Mouse (Mus musculus) G1E (cell line): ENCODE results near the gene Olfr976.

Source experiments
- CTCF ChIP-seq: IDR thresholded peaks from 2 replicates; pipeline ENCODE4 v1.5.1; 2012; ENCODE audit warnings: low read depth, low read length, inconsistent platforms, mixed read lengths
- GATA1 ChIP-seq: IDR thresholded peaks from 2 replicates; pipeline ENCODE4 v1.6.1; 2012; ENCODE audit warnings: borderline replicate concordance, low read length, inconsistent platforms, mixed read lengths
- TAL1 ChIP-seq: conservative IDR thresholded peaks from 2 replicates; pipeline ENCODE4 v1.6.1; 2012; ENCODE audit warnings: low read depth, low read length, inconsistent platforms, mixed read lengths

DNA sequence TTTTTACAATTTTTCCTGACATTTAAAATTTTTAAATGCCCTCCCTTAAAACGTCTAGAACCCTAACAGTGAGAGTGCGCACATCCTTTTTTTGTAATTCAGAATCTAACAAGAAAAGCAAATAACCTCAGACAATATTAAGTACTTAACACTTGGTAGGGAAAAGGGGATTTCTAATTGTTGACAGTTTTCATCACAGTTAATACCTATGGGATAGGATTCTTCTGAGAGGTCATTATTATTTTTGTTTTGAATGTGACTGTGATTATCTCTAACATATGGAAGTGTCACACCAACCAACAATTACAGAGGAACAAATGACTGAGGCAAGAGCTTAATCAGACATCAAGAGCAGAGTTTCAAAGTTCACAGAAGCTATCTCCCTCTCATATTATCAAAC is 53.9 kb downstream of the Olfr976 start, which contains the start of gene Olfr229:
- TF ChIP-seq CTCF (no peak), GATA1 (no peak), TAL1 (no peak)
